Mouse (Mus musculus) c-Kit-positive CD71-positive TER-119-positive erythroid progenitor cells, embryonic 14.5 days (primary cell): ENCODE results near the gene Teddm1b.
"Not testable (repeated sequence)": the region's sequence is repeated elsewhere in the genome, so short reads cannot be mapped to it uniquely, and the experiment has no call there.

Experiments
- DNase-seq: peaks from one replicate; pipeline ENCODE4 v3.0.0-alpha.2; 2013; ENCODE audit warnings: low spot score

The Teddm1b gene

DNA sequence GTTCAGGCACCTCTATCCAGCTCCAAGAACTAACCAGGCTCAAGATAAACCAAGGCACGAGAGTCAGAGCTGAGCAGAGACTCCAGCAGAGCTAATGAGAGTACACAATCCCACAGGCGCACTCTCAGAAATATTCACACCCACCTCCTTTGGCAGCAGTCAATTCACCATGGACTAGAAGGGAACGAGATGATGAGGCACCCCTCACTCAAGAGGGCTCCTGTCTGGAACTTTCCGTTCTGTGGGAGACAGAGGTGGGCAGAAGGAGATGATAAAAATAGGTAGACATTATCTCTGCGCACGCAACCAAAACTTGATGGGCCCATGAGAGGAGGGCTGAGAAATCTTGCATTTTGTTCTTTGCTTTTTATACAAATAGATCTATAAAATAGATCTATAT, at the start of gene Teddm1b:
Gene Teddm1b, plus strand, starts transcription at position 301 of the 400 bp plus-strand sequence.
- no peak for DNase-seq

GRCm38 (mm10) chr1:153830746-153831145, 43.4 kb upstream of the Teddm1b start:
- no peak for DNase-seq

DNA sequence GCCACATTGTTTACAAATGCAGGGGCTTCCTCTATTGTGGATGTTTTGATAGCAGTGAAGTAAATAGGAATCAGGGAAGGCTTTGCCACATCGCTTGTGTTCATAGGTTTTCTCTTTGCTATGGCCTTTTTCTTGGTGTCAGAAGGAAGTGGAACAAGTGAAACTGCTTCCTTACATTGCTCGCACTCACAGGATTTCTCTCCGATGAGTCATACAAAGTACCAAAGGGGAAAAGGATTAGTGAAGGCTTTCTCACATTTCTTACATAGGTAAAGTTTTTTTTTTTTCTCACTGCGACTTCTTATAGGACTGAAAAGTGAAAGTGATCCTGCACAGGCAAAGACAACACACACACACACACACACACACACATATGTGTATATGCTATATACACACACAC, 38.1 kb upstream of the Teddm1b start:
- DNase-seq, result no peak

GRCm38 (mm10) chr1:153842121-153842740, 31.9 kb upstream of the Teddm1b start:
- DNase-seq, result no peak

- DNase-seq, result no peak
These were observed 30.1 kb upstream of the Teddm1b start, which contains the start of gene Rgsl1 for GRCm38 (mm10) chr1:153844042-153844441. Gene Rgsl1 (minus strand): TSS chr1:153844142.

- DNase-seq, result no peak
These were observed 27.7 kb upstream of the Teddm1b start for GRCm38 (mm10) chr1:153846420-153846819.

GRCm38 (mm10) chr1:153846867-153847266, 27.3 kb upstream of the Teddm1b start:
- DNase-seq, result no peak

GRCm38 (mm10) chr1:153852696-153853095, 21.4 kb upstream of the Teddm1b start:
- DNase-seq, result not testable (repeated sequence)

DNA sequence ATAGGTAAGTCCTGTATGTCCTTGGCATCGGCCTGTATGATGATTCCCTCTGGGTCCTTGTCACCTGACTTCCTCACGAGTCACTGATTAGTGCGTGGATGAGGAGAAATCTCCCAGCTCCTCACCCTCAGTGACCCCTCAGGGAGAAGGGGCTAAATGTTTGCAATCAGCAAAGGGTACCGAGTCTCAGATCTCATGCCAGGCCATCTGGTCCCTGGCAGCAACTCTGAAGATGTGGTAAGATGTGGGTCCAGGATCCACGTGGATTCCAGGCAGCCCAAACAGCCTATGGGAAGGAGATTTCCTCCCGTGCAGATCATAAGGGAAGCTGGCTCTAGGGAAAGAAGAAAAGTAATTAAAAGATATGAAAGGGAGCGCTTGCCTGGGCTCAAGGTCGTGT, 18.2 kb upstream of the Teddm1b start:
- DNase-seq, result no peak

DNA sequence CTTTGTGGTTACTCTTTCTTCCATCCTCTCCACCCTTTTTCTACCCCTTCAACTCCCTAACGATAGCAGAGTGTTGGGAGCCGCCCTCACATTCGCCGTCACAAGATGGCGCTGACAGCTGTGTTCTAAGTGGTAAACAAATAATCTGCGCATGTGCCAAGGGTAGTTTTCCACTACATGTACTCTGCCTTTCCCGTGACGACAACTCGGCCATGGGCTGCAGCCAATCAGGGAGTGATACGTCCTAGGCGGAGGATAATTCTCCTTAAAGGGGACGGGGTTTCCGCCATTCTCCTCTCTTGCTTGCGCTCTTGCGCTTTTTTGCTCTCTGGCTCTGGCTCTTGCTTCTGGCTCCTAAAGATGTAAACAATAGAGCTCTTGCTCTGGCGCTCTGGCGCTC, 6.2 kb downstream of the Teddm1b start:
- DNase-seq, result not testable (repeated sequence)

- DNase-seq, result no peak
These were observed 12.0 kb downstream of the Teddm1b start for GRCm38 (mm10) chr1:153886024-153886633.

DNA sequence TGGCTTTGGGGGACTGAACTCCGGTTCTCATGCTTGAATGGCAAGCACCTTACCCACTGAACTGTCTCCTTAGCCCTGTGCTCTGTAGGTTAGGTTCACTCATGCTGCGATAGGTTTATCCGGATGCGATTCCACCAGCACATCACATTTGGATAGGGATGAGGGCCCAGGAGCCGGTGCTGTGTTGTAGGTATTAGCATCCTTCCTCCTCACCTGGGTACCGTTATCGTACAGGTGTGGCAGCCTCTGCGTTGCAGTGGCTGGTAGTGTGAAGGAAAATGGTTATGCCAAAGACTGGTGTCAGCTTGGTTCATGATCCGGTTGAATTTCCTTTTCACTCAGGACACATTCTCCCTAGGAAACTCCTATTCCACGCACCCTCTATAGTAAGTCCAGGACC, 16.0 kb downstream of the Teddm1b start:
- DNase-seq, result no peak

GRCm38 (mm10) chr1:153891442-153891841, 17.3 kb downstream of the Teddm1b start, which contains the start of gene Teddm1a:
Gene Teddm1a (plus strand): TSS chr1:153891742.
- DNase-seq, result no peak

- DNase-seq, result no peak
These were observed 19.6 kb downstream of the Teddm1b start for GRCm38 (mm10) chr1:153893746-153894145.

- DNase-seq, result no peak
These were observed 20.2 kb downstream of the Teddm1b start for GRCm38 (mm10) chr1:153894201-153894893.

- DNase-seq, result peak; percentile 74
These were observed 20.8 kb downstream of the Teddm1b start for GRCm38 (mm10) chr1:153894979-153895378.

GRCm38 (mm10) chr1:153897196-153897595, 23.1 kb downstream of the Teddm1b start:
- DNase-seq, result no peak

DNA sequence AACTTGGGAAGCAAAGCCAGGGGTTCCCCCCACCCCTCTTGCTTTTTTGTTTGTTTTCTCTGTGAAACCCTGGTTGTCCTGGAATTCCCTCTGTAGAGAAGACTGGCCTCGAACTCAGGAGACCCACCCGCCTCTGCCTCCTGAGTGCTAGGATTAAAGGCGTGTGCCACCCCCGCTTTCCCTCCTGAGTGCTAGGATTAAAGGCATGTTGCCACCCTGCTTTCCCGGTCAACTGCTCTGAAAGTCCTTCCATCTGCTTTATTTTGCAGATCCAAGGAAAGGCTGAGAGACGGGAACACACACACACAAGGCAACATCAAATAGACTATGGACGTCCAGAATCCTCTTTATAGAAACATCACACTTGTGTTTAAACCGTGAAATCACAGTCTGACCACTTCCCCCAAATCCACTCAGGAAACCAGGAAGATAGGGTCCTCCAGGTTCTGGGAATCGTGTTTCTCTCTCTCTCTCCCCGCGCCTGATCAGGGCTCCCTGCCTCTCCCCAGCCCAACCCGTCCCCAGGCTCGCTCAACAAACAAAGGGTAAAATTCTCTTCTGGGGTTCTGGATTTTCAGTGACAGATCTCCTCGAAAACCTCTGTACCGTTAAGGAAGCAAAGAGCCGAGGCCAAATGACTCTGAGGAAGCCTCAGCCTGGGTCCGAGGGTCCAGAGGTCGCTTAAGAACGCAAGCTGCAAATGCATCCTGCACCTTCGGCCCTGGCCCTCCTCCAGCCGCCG, 25.0 kb downstream of the Teddm1b start:
- DNase-seq, result no peak

DNA sequence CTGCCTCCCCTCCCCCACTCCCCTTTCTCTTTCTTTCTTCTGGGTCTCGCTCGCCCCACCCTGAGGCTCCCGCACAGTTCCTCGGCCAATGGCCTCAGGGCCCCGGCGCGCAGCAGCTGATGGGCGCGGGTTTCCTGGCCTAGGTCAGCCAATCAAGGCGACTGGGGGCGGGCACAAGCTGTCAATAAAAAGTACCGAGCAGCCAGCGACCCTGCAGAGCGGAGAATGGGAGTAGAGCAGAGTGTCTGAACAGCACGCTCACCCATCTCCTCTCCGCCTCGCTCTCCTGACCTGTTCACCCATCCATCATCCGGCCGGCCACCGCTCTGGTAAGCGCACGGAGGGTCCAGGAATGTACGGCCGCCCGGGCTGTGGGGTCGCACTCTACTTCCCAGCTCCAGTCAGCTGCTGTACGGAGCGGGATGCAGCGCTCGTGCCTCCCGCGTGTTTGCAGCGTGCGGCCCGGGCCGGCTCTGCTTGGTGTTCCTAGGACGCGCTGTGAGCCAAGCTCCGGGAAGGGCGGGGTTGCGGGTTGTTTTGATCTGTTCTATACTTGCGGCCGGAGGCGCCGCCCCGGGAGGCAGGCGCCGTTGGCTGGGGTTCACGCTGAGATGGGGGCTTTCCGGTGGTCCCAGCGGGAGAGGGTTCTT, 25.7 kb downstream of the Teddm1b start, which contains the start of the genes Glul and Teddm2:
Gene Glul, plus strand, starts transcription at position 214 of the 650 bp plus-strand sequence.
Gene Teddm2, minus strand, starts transcription at position 498 of the 650 bp plus-strand sequence.
- peak; percentile 89 for DNase-seq

- DNase-seq, result no peak
These were observed 26.2 kb downstream of the Teddm1b start for GRCm38 (mm10) chr1:153900381-153900780.

GRCm38 (mm10) chr1:153900860-153901730, 26.9 kb downstream of the Teddm1b start:
- peak; percentile 29 for DNase-seq
